Comparison of ENCODE assay signal across 7 mouse cellular contexts in genomic region chrX:85777141-85777540, GRCm38 (mm10). TPM values are rescaled to one million over a fixed set of nuclear protein-coding genes. Genes with fewer than 3 reads are reported as not detected.
DNase-seq lines count a peak whose midpoint lies in the region; ATAC-seq lines count a peak whose summit lies in the region.

No protein-coding gene starts in this region.

- no peaks in the 10 kb centered on the region for H3K36me3 ChIP-seq in heart, embryonic 10.5 days
- H3K36me3 ChIP-seq in kidney, embryonic 14.5 days (ENCODE audit: control insufficient read depth, insufficient read depth, low read length): no peaks in the 10 kb centered on the region

- peak; percentile 68 for ATAC-seq in kidney, embryonic 14.5 days (ENCODE audit: low FRiP score, low TSS enrichment)

- no peaks in the 10 kb centered on the region for H3K27me3 ChIP-seq in heart, embryonic 10.5 days (ENCODE audit: insufficient read depth, poor library complexity, severe bottlenecking)
- H3K27me3 ChIP-seq in kidney, embryonic 14.5 days (ENCODE audit: control insufficient read depth, insufficient read depth, low read length): no peaks in the 10 kb centered on the region

- peak; percentile 26 for DNase-seq in urinary bladder, adult 2 months (ENCODE audit: low spot score)
- no peak for DNase-seq in urinary bladder, adult 18-20 months (ENCODE audit: low spot score in 2 of 2)
- peak; percentile 32 for DNase-seq in c-Kit-positive CD71-negative TER-119-negative erythroid progenitor cells, embryonic 14.5 days (ENCODE audit: low read depth)
- DNase-seq in heart, embryonic 10.5 days (ENCODE audit: low spot score): peak; percentile 73
- DNase-seq in lung, postnatal 10 days: peak; percentile 58
- peak; percentile 13 for DNase-seq in telencephalon, adult 2 months (ENCODE audit: low read depth, low spot score)

- H3K4me3 ChIP-seq in heart, embryonic 10.5 days: peak overlapping the region; percentile 61
- peak overlapping the region; percentile 48 for H3K4me3 ChIP-seq in kidney, embryonic 14.5 days (ENCODE audit: low read length)

- no peaks in the 10 kb centered on the region for H3K4me1 ChIP-seq in heart, embryonic 10.5 days
- no peaks in the 10 kb centered on the region for H3K4me1 ChIP-seq in kidney, embryonic 14.5 days (ENCODE audit: control insufficient read depth, insufficient read depth, low read length)

- no peaks in the 10 kb centered on the region for H3K9me3 ChIP-seq in heart, embryonic 10.5 days
- no peaks in the 10 kb centered on the region for H3K9me3 ChIP-seq in kidney, embryonic 14.5 days (ENCODE audit: control insufficient read depth, low read length)

- H3K9ac ChIP-seq in kidney, embryonic 14.5 days (ENCODE audit: low read depth, low read length): peak overlapping the region; percentile 63; the same call in 1 of the 2 replicates

- H3K4me2 ChIP-seq in kidney, embryonic 14.5 days (replicated peaks; ENCODE audit: low read depth, low read length): peak overlapping the region; percentile 38

- peak overlapping the region; percentile 89 for H3K27ac ChIP-seq in heart, embryonic 10.5 days
- H3K27ac ChIP-seq in kidney, embryonic 14.5 days (ENCODE audit: low read depth, low read length): peak overlapping the region; percentile 83

- WGBS in heart, embryonic 10.5 days: 18% methylated on average over 17 of the region's 17 CpGs
- 30% methylated on average over 17 of the region's 17 CpGs for WGBS in kidney, embryonic 14.5 days

RNA-seq across cellular contexts. Expression of gene Gk, which starts 0.5 kb away (rescaled TPM):
- polyA plus RNA-seq in urinary bladder, adult 2 months (2012; rRNA removed): 4.7 and 5.7 TPM in 2 replicates
- polyA plus RNA-seq in heart, embryonic 10.5 days (2016; fragmentation: Nextera tagmentation; extraction: Ambion mirVana): 11.4 and 16.2 TPM in 2 replicates
- polyA plus RNA-seq in kidney, embryonic 14.5 days (2014; fragmentation: Nextera tagmentation; extraction: Ambion mirVana): 11.0 and 24.1 TPM in 2 replicates

Comparison
In these comparisons a context has a peak if more than half of its experiments do, and no peak if none do; other contexts are left out.
1. DNase-seq: peak in urinary bladder, adult 2 months (single experiment), c-Kit-positive CD71-negative TER-119-negative erythroid progenitor cells, embryonic 14.5 days (single experiment), heart, embryonic 10.5 days (single experiment), lung, postnatal 10 days (single experiment) and telencephalon, adult 2 months (single experiment); none in urinary bladder, adult 18-20 months (0 of 2).